Mouse (Mus musculus) lung, postnatal 36 days (tissue): ENCODE measurements around the gene Gm20388.
A peak's percentile ranks its signal among the peaks of the same experiment; 100 is the strongest.

Experiments used
- DNase-seq: peaks from one replicate; pipeline ENCODE4 v3.0.0; 2022; ENCODE audit warnings: mixed read lengths

The Gm20388 gene

GRCm38 (mm10) chr8:122463651-122464640, 2553.3 kb downstream of the Gm20388 start:
- peak; percentile 75 for DNase-seq

GRCm38 (mm10) chr8:122464985-122465384, 2554.3 kb downstream of the Gm20388 start:
- DNase-seq: no peak

- no peak for DNase-seq
Observed at GRCm38 (mm10) chr8:122467816-122468215, 2557.2 kb downstream of the Gm20388 start.

DNA sequence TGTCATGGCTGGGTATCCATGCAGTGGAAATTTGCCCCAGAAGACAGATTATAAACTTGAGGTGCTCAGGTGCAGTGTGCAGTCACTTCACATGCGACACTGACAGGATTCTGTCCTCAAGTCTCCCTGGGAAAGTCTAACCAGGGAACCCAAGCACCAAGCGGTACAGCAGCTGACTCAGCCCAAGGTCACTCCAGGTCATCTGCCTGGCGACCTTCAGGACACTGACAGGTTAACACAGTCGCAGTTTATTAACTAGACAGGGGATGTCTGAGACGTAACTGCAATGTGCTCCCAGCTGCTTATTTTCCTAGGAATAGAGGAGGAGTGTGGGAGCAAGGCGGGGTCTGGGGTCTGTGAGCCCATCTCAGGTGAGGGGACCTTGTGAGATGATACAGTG, 2558.8 kb downstream of the Gm20388 start:
- DNase-seq: no peak

DNA sequence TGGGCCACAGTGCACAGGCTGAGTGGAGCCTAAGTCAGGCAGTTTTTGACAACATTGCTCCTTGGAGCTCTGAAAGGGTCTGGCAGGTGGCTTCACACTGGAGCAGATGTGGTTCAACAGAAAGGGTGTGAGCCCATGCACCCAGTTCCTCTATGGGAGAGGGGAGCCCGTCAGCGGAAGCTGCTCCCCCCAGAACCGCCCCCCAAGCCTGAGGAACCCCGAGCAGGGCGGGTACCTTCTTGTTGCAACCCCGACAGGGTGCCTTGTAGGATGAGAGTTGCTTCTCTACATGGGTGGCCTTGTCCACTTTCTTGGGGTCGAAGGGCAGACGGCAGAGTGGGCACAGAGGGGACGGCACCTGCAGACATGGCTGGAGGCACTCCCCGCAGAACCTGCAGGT, 2559.3 kb downstream of the Gm20388 start:
- no peak for DNase-seq

GRCm38 (mm10) chr8:122470691-122471090, 2560.1 kb downstream of the Gm20388 start:
- no peak for DNase-seq

DNA sequence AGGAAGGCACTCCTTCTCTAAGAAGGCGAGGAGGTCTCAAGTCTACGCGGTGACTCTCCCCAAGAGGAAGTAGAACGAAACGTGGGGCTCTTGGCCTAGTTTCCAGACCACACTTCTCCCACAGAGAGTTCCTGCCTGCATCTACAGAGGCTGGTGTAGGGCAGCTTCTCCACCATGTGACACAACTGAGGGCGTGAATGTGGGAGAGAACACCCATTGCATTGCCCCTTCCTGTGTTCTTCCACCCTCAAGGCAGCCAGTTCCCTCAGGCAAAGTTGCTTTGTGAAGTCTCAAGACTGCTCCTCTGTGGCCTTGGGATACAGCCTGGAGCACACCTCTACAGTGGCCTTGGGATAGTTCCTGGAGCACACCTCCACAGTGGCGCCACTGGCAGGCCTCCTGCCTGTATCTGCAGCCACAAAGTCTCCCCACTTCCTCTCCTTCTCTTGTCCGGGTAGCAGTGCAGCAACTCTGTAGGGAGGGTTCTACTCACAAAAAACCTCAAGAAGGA, 2563.3 kb downstream of the Gm20388 start:
- peak; percentile 66 for DNase-seq

DNA sequence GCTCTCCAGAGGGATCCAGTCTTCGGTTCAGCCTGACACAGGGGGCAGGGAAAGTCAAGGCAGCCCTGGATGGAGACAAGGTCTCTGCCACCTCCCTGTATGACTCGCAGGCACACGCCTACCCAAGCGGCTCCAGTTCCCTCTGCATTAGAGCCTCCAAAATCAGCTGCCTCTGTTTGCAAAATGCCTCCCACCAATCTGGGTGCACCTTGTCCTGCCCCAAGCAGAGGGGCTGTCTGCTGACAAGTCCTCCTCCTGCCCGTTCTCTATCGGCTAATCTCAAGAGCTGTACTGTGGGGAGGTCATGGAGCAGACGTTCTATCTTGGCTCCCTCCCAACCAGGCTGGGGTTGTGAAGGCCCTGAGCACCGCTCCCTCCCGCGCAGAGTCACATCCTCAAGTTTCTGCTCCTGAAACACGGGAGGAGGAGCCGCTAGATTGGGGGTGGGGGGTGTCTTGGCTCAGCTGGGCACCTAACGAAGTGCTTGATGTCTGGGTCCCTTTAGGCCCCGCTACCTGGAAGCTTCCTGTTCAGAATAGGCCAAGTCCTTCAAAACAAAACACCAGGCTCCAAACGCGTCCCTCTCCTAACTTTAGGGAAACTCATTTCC, 2564.4 kb downstream of the Gm20388 start:
- peak; percentile 38 for DNase-seq

DNA sequence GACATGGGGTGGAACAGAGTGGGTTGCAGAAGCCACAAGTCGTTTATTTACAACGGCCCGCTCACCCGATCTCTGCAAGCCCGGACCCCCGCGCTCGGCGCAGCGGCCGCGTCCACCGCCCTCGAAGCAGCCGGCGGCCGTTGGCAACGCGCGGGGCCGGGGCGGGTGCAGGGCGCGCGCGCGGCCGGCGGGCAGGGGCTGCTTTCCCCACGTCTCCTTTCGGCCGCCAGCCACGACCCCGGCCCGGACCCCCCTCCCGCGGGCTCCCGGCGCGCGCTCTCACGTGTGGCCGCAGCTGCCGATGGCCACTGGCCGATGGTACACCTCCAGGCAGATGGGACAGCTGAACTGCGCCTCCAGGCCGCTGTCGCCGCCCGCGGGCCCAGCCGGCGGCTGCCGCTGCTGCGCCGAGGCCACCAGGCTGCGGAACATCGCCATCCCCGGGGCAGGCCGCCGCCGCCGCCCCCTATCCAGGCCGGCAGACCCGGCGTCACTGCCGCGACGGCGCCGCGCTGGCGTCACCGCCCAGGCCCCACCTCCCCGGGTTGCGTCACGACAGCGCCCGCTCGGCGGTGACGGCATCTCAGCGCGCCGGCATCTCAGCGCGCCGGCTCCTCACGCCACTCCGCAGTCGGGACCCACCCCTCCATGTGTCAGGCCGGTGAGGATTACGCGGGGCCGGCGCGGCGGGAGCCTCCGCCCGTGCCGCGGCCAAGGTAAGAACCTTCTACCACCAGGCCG, 2565.1 kb downstream of the Gm20388 start, which contains the start of the genes Rnf166 and Ctu2:
Rnf166 (minus strand) TSS at position 485 of the 741 bp plus-strand sequence.
Ctu2 (plus strand) TSS at position 564 of the 741 bp plus-strand sequence.
- peak; percentile 88 for DNase-seq

DNA sequence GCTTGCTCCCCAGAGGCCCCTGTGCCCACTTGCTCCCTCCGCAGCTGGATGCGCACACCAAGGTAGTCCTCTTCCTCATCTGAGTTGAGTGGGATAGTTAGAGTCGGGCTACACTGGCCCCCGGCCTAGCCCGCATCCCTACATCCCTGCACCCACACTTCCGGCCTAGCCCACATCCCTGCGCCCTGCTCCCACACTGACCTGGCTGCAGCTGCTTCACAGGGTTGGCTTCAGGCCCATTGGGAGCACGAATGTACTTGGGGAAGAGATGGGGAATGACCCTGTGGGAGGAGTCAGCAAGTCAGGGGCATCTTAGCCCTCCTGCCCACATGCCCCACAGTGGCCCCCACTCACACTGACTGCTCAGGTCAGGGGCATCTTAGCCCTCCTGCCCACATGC, 2571.8 kb downstream of the Gm20388 start:
- no peak for DNase-seq

- no peak for DNase-seq
Observed at GRCm38 (mm10) chr8:122483877-122484276, 2573.2 kb downstream of the Gm20388 start.

DNA sequence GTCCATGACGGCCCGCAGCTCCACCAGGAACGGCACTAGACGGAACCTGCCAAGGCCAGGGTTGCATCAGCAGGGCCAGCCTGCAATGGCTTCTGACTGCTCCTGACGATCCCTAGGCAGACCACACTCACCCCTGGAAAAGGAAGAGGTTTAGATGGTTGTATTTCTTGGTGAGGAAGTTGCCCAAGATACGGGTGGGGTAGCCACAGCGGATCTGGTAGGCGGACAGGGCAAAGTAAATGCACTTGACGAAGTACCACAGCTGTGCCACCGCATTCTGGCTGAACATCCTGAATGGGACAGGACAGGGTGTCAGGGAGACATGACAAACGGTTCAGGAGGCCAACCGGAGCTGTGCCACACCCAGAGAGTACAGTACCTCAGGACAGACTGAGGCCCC, 2574.2 kb downstream of the Gm20388 start:
- peak; percentile 54 for DNase-seq

GRCm38 (mm10) chr8:122488387-122488786, 2577.7 kb downstream of the Gm20388 start:
- no peak for DNase-seq

DNA sequence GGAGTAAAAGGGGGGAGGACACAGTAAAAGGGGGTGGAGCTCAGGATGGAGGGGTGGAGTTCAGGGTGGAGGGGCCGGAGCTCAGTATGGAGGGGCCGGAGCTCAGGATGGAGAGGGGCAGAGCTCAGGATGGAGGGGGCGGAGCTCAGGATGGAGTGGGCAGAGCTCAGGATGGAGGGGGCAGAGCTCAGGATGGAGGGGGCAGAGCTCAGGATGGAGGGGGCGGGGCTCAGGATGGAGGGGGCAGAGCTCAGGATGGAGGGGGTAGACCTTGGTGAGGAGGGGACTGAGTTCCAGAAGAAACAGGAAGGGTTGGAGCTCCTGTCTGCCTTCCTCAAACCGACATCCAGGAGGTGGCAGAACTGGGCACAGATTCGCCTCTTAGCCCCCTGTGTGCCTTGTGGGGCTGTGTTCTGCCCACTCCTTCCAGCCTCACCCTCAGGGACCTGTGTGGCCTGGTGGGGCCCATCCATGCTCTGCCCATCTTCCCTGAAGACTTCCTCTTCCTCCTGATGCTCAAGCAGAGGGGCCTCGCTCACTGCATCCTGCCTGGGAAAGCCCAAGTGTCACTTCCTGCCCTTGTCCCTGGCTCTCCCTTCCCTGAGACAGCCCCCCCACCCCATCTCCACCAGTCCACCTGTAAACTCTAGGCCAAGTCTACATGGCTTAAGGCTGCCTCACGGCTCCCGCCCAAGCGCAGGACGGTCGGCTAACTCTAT, 2586.5 kb downstream of the Gm20388 start:
- DNase-seq: peak; percentile 18

DNA sequence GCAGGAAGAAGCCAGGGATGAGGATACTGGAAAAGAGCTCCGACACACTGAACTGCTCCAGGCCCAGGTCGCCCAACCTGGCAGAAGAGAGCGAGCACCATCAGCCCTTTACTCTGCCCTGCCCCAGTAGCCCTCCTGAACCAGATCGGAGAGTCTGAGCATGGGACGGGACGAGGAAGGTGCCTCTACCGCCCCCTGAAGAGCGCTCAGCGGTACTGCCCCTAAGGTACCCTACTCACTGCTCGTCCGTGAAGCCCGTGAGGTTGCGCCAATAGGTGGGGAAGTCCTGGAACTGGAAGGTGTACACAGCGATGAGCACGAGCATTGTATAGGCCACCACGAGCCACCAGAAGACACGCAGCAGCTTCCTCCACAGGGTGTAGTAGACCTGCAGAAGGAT, 2587.3 kb downstream of the Gm20388 start:
- DNase-seq: no peak

GRCm38 (mm10) chr8:122500856-122501255, 2590.2 kb downstream of the Gm20388 start:
- peak; percentile 92 for DNase-seq

GRCm38 (mm10) chr8:122511552-122511951, 2600.9 kb downstream of the Gm20388 start:
- peak; percentile 48 for DNase-seq

DNA sequence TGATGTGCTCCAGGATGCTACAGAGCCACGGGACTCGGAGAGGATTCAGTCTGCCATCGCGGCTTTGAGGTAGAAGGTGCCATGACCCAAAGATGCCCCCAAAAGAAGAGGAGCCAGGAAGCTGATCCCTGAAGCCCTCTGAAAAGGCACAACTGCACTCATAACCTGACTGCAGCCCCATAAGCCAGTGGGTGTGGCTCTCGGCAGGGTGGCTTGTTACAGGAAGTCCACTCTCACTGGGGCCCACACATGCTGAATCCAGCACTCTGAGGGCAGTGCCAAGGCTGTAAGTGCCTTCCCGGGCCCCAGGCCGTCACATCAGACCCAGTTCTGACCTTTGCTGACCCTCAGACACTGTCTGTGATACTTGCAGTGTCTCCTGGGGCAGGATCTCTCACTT, 2601.8 kb downstream of the Gm20388 start:
- DNase-seq: no peak

DNA sequence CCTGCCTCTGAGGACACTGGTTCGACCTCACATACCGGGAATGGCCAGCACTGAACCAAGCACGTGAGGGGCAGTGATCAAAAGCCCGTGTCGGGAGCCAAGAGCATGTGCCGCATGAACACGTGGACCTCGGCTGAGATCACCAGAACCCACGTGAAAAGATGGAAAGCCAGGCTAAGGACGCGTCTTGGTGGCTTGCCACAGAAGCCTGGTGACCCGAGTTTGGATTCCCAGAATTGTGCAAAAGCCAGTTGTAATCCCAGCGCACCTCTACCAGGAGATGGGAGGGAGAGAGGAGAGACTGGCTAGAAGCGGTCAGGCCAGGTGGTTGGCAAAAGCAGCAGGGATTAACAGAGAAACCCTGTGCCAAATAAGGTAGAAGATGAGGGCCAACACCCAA, 2605.1 kb downstream of the Gm20388 start:
- DNase-seq: no peak

DNA sequence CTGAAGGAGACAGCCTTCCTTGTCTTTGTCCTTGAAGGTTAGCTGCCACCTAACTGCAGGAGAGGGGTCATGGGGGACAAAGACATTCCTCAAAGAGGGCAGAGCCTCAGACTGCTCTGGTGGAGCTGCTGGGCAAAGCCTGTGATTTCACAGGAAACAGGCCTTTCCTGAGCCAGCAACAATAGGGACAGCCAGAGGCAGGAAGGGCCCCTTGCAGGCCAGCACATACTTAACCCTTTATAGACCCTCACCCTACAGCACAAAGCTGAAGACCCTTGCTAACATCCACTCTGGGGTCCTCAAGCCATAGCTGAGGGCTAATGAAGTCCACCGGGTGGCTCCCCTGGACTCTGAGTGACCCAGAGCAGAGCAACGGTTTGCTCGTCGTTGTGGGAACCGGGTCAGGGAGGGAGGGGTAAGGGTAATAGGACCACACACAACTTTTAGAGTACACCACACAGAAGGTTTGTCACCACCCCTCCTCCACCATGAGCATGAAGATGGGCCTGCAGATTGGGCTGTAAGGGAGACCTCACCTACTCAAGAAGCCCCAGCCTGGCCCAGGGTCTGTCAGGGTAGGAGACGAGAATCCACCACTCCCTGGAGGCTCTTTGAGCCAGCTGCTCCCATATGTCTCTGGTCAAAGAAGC, 2607.0 kb downstream of the Gm20388 start:
- peak; percentile 77 for DNase-seq

DNA sequence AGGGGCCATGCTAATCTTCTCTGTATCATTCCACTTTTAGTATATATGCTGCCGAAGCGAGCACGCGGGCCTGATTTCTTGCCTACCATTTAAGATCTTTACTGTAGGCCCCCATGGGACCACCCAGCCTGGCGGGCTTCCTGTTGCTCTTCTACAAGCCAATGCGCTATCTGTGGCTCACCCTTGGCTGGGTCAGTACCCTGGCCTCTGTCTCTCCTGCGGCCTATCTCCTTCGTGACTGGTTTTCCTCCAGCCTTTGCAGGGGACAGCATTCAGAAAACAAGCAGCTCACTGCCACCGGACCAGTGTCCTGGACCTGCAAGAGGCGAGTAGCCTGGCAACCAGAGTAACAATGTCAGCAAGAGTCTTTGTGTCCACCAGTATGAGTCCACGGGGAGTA, 2610.0 kb downstream of the Gm20388 start:
- no peak for DNase-seq
